Mouse (Mus musculus) natural killer cell, adult 2 months (primary cell): ENCODE measurements around the gene Zfp61.
A peak's percentile ranks its signal among the peaks of the same experiment; 100 is the strongest.

Source experiments
- DNase-seq, 2 experiments: peaks; one replicate each; pipeline ENCODE4 v3.0.0; 2022; ENCODE audit warnings: low spot score in 2 of 2

Zfp61 gene

DNA sequence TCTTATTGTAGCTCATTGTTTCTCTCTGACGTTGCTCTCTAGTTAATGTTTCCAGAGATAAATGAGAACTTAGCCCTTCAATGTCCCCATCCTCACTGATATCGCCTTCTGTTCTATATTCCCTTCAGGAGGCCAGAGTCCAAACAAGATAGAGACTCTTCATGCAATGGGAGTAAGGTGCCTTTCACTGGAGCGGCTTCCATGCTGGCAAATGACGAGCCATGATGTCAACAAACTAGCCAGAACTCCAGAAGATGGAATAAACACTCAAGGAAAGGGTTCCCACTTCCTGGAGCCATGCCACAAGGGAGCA lies 41.1 kb downstream of the Zfp61 start:
- no peak for DNase-seq

DNA sequence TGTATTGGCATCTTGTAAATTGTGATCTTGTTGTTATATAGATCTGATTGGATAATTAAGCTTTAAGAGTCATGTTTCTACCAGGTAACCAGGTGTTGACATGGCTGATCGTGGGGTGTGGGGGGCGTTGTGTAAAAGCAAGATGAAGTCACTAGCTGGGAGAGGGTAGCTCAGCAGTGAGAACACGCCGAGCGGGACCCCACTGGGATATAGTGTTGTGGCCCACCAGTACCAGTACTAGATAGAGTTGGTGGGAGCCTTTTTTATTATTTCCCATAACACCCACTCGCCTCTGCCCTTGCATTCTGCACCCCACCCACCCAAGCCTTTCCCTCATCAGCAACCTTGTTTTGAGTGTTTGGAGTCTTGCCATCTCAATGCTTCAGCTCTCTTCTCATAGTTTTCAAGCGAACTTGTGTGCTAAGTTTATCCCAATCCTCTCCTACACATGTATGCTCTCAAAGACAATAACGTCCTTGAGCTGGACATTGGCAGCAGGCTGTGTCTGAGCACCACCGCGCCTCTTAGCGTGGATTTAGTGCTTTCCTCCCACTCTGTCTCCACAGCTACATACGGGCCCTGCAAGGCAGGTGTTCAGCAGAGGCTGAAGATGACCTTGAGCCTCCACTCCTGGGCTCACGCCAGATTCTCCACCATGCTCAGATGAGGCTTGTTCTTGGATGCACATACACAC lies 41.6 kb downstream of the Zfp61 start:
- no peak for DNase-seq

DNA sequence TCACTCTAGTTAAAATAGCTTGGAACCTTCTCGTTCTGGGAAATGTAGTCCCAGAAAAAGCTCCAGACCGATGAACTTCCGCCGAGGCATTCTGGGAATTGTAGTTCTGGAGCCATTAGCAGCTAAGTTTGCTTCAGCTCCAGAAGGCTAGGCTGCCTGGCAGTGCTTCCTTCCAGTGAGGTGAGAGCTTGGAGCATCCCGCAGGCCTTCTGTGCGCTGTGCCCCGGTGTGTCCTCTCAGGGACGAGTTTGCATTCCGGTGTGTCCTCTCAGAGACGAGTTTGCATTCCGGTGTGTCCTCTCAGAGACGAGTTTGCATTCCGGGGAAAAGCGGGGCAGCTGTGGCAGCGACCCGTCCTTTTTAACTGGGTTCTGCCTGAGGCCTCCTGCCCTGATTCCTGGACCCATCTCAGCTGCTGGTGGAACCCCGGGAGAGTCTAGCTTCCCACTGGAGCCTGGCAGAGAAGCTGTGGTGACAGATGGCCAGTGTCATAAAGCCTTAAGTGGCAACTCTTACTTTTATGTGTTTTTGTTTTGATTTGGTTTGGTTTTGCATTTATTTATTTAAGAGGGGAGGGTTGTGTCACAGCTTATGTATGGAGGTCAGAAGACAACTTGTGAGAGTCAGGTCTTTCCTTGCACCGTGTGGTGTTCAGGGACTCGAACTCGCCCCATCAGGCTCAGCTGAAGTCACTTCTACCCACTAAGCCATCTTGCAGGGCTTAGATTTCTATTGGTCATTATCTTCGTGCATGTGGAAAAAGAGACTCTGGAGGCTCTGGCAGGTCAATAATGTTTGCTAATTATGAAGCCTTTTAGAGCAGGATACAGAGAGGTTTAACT lies 46.2 kb downstream of the Zfp61 start, which contains the start of gene Zfp108:
TSS of gene Zfp108 (plus strand) at position 162 of the 842 bp plus-strand sequence.
- DNase-seq: peak; percentile 7 to 17

DNA sequence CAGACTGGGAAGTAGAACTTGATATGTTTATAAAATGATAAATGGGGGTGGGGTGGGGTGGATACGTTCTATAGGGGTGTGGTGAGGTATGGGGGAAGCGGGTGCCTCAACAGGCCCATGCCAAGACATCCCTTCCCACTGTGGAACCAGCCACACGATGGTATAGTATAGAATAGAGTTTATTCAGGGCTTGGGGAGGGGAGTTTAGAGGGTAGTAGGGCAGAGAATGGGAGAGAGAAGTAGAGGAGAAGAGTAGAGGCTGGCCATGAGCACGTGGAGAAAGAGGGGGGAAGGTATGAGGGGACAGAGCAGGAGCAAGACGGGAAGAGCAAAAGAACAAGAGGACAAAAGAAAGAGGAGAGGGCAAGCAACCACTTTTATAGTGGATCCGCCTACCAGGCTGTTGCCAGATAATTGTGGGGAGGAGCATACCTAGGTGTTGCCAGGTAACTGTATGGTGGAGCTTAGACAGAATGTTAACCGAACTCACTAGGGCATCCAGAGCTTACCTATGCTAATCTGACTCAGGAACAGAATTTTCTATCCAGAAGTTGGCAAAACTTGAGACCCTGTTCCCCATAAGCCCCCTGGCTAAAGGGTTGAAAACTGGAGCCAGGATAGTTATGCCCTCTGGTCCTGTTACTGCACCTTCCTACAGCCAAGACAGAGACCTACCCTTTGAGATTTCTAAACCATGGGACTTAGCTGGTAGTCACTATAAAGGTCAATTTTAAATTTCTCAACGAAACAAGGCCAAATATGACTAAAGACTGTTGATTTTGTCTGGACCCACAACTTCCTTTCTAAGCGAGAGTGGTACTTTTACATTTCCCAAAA lies 47.0 kb downstream of the Zfp61 start:
- DNase-seq: no peak
